Mouse (Mus musculus) kidney, embryonic 15.5 days (tissue): ENCODE measurements around the gene Rps4x. TPM values are rescaled to one million over a fixed set of nuclear protein-coding genes. Genes with fewer than 3 reads are reported as not detected.
"Not testable (repeated sequence)": the region's sequence is repeated elsewhere in the genome, so short reads cannot be mapped to it uniquely, and the experiment has no call there.

ENCODE experiments used
- ATAC-seq: fragments of 200-750 bp; cut with Nextera tagmentation; replicated peaks from 2 replicates; pipeline ENCODE4 v1.8.0; 2017; ENCODE audit warnings: moderate TSS enrichment; ENCODE audit not compliant: low FRiP score
- H3K27ac ChIP-seq: fragments of 300-500 bp; sonication (generic); 2 replicates; pipeline ENCODE4 v1.5.1; 2015; ENCODE audit warnings: mild to moderate bottlenecking, inconsistent platforms
- H3K27me3 ChIP-seq: fragments of 300-500 bp; sonication (generic); 2 replicates; pipeline ENCODE4 v1.6.1; 2015; ENCODE audit warnings: inconsistent platforms
- H3K36me3 ChIP-seq: fragments of 300-500 bp; sonication (generic); 2 replicates; pipeline ENCODE4 v1.6.1; 2015; ENCODE audit warnings: inconsistent platforms
- H3K4me1 ChIP-seq: fragments of 300-500 bp; sonication (generic); 2 replicates; pipeline ENCODE4 v1.6.1; 2015; ENCODE audit warnings: inconsistent platforms
- H3K4me2 ChIP-seq: fragments of 300-500 bp; sonication (generic); 2 replicates; pipeline ENCODE4 v1.6.1; 2015; ENCODE audit warnings: moderate library complexity, mild to moderate bottlenecking, inconsistent platforms
- H3K4me3 ChIP-seq: fragments of 300-500 bp; sonication (generic); replicated peaks from 2 replicates; pipeline ENCODE4 v1.5.1; 2015; ENCODE audit warnings: mild to moderate bottlenecking, inconsistent platforms
- H3K9ac ChIP-seq: fragments of 300-500 bp; sonication (generic); 2 replicates; pipeline ENCODE4 v1.6.1; 2015; ENCODE audit warnings: mild to moderate bottlenecking, inconsistent platforms
- H3K9me3 ChIP-seq: fragments of 300-500 bp; sonication (generic); replicated peaks from 2 replicates; pipeline ENCODE4 v1.6.1; 2016; ENCODE audit warnings: inconsistent platforms
- WGBS: fragments of 180-500 bp; shearing (Covaris S2); methylation state at CpG from one replicate; pipeline ENCODE4 v1.1.7; 2015; ENCODE audit warnings: mixed read lengths; 5-methylcytosine and 5-hydroxymethylcytosine counted together
- polyA plus RNA-seq: library from polyadenylated mRNA; unstranded; fragments of >200 nt; fragmentation: Nextera tagmentation; extraction: Ambion mirVana; gene quantifications from 2 replicates; pipeline ENCODE4 v1.2.1, GENCODE M21; 2015

Rps4x gene
- polyA plus RNA-seq, result 790 and 827 TPM in 2 replicates

DNA sequence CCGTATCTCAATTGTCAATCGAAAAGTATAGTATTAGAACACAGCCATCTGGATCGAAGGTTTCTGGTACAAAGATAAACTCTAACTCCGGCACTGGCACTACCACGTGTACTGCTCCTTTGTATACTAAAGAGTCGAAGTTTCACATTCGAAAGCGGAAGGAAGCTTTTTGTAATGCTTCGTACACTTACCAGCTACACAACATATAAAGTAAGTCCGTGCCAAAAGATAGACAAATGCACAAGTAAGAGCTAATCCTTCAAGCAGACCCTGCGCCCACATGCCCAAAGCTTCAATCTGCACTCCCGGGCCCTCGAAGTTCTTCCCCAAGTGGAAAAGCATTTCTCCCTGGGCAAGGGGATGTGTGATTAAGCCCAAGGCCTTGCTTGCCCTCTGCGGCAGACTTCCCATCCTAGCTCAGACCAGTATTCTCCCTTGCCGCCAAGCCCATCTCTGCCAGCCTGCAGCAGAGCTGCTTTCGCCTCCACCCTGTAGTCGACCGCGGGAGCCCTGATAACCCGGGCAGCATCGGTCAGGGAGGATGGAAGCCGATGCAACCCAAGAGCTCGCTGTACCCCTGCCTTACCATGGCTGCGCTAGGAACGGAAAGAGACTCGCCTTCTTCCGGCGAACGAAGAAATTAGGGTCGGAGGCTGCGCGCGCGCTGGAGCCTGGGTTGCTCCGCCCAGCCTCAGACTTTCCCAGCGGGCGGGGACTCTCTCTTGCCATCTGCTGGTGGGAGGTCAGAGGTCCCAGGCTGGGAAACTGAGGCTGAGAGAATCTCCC, at the start of gene Rps4x:
Gene Rps4x, minus strand, starts transcription at position 683 of the 786 bp plus-strand sequence.
- Histone ChIP-seq H3K27me3 (0 out of 2 replicates have a peak, but pooled peaks cover 14% of the 10 kb centered on the region), H3K4me1 (peaks cover 13% of the 10 kb centered on the region), H3K9me3 (no peaks in the 10 kb centered on the region), H3K27ac (peak within 1 kb of the TSS; percentile 83), H3K4me3 (peak within 1 kb of the TSS; percentile 56), H3K4me2 (peak within 1 kb of the TSS; percentile 58), H3K9ac (peak within 1 kb of the TSS; percentile 61), H3K36me3 (peaks cover 34% of the 10 kb centered on the region)
- peak; percentile 90 for ATAC-seq
- 19% methylated on average over 36 of the region's 37 CpGs for WGBS

DNA sequence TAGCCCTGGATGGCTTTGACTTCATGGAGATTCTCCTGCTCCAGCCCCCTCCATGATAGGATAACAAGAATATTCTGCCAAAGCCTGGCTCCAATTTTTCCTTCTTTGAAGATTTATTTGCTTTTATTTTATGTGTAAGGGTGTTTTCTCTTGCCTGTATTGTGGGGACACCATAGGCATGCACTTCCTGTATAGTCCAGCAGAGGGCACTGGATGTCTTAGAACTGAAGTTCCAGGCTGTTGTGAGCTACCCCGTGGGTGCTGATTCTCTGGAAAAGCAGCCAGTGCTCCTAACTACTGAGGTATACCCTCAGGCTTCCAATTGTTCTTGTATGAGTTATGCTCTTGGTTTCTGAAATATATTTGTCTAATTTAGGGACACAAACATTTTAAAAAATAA, 29.9 kb upstream of the Rps4x start:
- no peak overlapping the region for H3K9ac ChIP-seq
- no peaks in the 10 kb centered on the region for H3K4me1 ChIP-seq
- no peaks in the 10 kb centered on the region for H3K9me3 ChIP-seq
- no peak for ATAC-seq
- no peak overlapping the region for H3K4me2 ChIP-seq
- H3K36me3 ChIP-seq, result no peaks in the 10 kb centered on the region
- H3K4me3 ChIP-seq, result no peak overlapping the region
- no peak overlapping the region for H3K27ac ChIP-seq
- H3K27me3 ChIP-seq, result peaks cover 3% of the 10 kb centered on the region; the same call in 1 of the 2 replicates
- WGBS, result 8% methylated on average over 1 of the region's 1 CpGs

DNA sequence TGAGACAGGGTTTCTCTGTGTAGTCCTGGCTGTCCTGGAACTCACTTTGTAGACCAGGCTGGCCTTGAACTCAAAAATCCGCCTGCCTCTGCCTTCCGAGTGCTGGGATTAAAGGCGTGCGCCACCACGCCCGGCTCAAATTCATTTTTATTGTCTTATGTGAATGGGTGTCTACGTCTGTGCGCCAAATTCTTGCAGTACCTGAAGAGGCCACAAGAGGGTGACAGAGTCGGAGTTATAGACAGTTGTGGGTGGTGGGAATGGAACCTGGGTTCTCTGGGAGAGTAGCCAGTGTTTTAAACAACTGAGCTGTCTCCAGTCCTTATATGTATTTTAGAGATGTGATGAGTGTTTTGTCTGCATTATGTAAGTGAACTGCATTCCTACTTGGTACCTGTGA, 26.2 kb upstream of the Rps4x start:
- not testable (repeated sequence) for H3K36me3 ChIP-seq, H3K4me1 ChIP-seq, H3K27ac ChIP-seq, H3K4me2 ChIP-seq, ATAC-seq, H3K9ac ChIP-seq, H3K27me3 ChIP-seq, H3K9me3 ChIP-seq, H3K4me3 ChIP-seq
- WGBS, result 58% methylated on average over 9 of the region's 9 CpGs

DNA sequence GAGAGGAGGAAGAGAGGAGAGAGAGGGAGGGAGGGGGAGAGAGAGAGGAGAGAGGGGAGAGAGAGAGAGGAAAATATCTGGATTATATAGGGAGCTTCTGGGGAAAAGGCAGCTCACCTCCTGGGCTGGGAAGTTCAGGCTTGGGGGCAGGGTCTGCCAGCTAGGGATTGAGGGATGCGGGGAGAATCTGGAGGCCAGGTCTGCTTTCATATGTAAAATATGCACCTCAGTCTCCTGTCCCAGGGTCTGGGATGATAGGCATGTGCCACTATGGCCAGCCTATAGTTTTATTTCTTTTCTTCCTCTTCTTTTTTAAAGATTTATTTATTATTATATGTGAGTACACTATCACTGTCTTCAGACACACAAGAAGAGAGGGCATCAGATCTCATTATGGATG, 1.6 kb upstream of the Rps4x start:
- Histone ChIP-seq H3K27ac (no peak overlapping the region), H3K9me3 (no peaks in the 10 kb centered on the region), H3K4me2 (no peak overlapping the region), H3K4me3 (no peak overlapping the region), H3K36me3 (peaks cover 17% of the 10 kb centered on the region; the same call in 1 of the 2 replicates), H3K27me3 (0 out of 2 replicates have a peak, but pooled peaks cover 14% of the 10 kb centered on the region), H3K9ac (no peak overlapping the region), H3K4me1 (peaks cover 9% of the 10 kb centered on the region)
- ATAC-seq, result no peak
- WGBS, result 77% methylated on average over 1 of the region's 1 CpGs

DNA sequence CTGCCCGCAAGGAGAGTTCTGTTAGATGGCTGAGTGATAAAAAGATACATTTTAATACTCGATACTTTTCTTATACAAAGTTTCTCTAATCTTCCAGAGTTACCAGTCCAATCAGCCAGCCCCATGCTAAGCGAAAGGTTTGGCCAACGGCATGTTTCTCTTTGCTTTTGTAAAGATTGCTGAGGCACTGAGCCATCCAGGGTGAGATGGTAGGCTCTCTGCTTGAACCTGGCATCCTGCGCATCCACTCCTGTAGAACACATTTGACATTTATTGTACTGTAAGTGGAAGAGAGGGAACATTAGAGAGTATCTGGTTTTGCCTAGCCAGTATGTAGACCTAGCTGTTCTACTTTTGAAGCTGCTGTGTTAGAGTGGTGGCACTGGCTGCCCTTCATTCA, 387 bp upstream of the Rps4x start:
- no peak overlapping the region for H3K27ac ChIP-seq
- no peak for ATAC-seq
- WGBS, result 47% methylated on average over 5 of the region's 5 CpGs

DNA sequence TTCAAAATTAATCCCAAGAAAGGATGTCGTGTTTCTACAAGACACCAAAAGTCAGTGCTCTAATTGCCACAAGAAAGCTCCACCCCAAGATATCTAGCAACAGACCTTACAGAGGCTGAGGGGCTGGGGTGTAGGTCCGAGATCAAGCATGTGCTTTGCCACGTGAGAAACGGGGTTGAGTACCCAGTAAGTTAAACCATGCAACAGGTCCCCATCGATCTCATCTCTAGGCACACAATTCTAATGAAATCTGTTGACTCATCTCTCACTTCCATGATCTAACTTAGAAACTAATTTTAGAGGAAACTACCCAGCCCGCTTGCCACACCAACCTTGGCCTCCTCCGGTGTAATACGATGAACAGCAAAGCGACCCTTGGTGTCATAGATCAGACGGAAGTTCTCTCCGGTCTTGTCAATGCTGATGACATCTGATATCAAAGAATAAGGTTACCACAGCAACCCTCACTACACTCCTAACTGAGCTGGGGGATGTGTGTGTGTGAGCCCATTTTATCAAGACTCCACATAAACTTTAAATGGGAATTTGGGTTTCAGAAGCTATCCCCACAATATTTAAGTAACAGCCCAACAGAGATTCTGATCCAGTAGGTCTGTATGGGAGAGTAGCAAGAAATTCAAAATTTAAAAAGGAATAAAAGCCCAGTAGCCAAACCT, 2.0 kb downstream of the Rps4x start:
- peaks cover 44% of the 10 kb centered on the region for H3K36me3 ChIP-seq
- 32% methylated on average over 11 of the region's 11 CpGs for WGBS
- H3K4me1 ChIP-seq, result peaks cover 13% of the 10 kb centered on the region
- H3K4me2 ChIP-seq, result peak overlapping the region; percentile 58
- no peaks in the 10 kb centered on the region for H3K9me3 ChIP-seq
- H3K27me3 ChIP-seq, result peaks cover 15% of the 10 kb centered on the region; the same call in 1 of the 2 replicates
- no peak overlapping the region for H3K27ac ChIP-seq
- H3K9ac ChIP-seq, result peak overlapping the region; percentile 61
- no peak for ATAC-seq
- H3K4me3 ChIP-seq, result peak overlapping the region; percentile 56

More for the DNA sequence above, 387 bp upstream of the Rps4x start:
- Histone ChIP-seq H3K36me3 (peaks cover 27% of the 10 kb centered on the region), H3K27me3 (0 out of 2 replicates have a peak, but pooled peaks cover 14% of the 10 kb centered on the region), H3K4me2 (peak overlapping the region; percentile 39; the same call in 1 of the 2 replicates), H3K4me1 (peaks cover 13% of the 10 kb centered on the region), H3K4me3 (peak overlapping the region; percentile 56; the same call in 1 of the 2 replicates), H3K9ac (no peak overlapping the region), H3K9me3 (no peaks in the 10 kb centered on the region)

DNA sequence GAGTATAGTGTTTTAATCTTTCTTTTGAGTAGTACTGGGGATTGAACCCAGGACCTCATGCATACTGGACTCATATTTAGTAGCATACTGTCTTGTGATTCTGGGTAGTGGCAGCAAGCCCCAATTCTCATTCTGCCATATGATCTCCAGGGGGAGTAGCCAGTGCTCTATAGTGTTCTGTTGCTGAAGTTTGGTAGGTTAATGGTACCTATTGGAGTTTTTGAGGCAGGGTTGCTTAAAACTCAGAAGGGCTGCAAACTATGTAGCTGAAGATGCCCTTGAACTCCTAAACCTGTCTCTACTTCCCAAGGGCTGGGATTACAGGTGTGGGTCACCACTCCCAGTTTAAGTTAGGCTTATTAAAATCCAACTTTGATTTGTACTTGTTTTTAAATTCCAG, 6.6 kb downstream of the Rps4x start:
- Histone ChIP-seq H3K9me3 (no peaks in the 10 kb centered on the region), H3K4me2 (no peak overlapping the region), H3K36me3 (peaks cover 44% of the 10 kb centered on the region), H3K27me3 (peaks cover 19% of the 10 kb centered on the region), H3K4me1 (peaks cover 16% of the 10 kb centered on the region), H3K4me3 (no peak overlapping the region), H3K9ac (no peak overlapping the region), H3K27ac (no peak overlapping the region)
- no peak for ATAC-seq

DNA sequence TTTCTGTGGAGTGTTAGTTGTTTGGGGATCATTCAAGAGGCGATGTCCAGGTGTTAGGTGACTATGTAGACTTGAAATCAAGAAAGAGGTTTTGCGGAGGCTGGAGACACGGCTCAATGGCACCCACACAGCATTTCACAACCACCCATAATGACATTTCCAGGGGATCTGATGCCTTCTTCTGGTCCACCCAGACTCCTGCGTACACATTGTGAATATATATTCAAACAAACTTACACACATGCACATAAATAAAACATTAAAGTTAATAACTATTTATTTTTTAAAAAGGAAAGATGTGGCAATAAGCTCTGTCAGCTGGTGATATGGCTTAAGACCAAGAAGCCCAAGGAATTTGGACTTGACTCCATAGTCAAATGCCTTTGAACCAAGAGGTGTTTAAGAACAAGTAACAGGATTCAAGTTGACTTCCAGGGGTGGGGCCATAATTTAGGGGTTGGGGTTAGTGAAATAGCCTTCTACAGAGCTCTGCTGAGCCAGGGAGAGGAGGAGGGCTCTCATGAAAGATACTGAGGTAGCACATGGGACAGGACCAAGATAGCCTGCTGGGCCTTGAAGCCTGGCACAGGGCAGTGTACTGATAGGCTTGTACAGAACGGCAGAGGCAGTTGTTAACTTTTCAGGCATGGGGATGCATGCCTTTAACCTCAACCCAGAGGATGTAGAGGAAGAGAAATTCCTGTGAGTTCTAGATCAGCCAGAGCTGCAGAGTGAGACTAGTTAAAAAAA, 13.5 kb downstream of the Rps4x start:
- 86% methylated on average over 5 of the region's 5 CpGs for WGBS
- Histone ChIP-seq H3K4me2 (no peak overlapping the region), H3K9me3 (no peaks in the 10 kb centered on the region), H3K4me1 (0 out of 2 replicates have a peak, but pooled peaks cover 3% of the 10 kb centered on the region), H3K27ac (no peak overlapping the region), H3K27me3 (peaks cover 6% of the 10 kb centered on the region), H3K4me3 (no peak overlapping the region), H3K36me3 (no peaks in the 10 kb centered on the region), H3K9ac (no peak overlapping the region)
- no peak for ATAC-seq

DNA sequence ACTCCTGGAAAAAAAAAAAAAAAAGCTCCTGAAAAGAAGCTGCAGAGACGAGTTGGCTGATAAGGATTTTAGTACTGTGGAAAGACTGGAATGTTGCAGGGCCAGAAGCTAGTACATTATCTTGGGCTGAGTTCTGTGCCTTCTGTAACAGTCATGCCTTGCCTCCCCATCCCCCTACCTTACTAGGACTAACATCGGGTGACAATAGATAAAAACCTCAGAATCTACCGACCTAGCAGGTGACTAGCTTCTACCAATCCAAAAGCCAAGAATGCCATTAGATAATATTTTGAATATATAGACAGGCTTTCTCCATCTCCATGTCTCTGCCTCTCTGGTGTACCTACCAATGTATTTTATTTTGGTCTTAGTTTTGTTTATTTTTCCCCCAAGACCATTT, 18.3 kb downstream of the Rps4x start:
- ATAC-seq, result no peak
- Histone ChIP-seq H3K4me3 (no peak overlapping the region), H3K9ac (no peak overlapping the region), H3K4me2 (no peak overlapping the region), H3K36me3 (no peaks in the 10 kb centered on the region), H3K9me3 (no peaks in the 10 kb centered on the region), H3K27me3 (peaks cover 22% of the 10 kb centered on the region), H3K27ac (no peak overlapping the region), H3K4me1 (0 out of 2 replicates have a peak, but pooled peaks cover 5% of the 10 kb centered on the region)
- WGBS, result 74% methylated on average over 3 of the region's 3 CpGs

DNA sequence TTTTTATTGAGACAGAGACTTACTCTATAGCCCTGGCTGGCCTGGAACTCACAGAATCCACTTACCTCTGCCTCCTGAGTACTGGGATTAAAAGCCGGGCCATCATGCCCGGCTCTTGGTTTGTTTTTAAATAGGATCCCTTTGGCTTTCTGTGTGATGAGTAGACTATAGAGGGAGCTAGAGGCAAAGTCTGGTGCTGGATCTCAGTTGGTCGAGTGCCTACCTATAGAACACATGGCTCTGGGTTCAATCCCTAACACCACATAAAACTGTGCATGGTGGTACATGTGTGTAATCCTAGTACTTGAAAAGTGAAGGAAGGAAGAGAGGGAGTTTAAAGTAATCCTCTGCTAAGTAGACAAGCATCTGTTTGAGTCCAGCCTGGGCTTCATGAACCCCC, 19.1 kb downstream of the Rps4x start:
- no peak overlapping the region for H3K4me2 ChIP-seq
- no peak for ATAC-seq

DNA sequence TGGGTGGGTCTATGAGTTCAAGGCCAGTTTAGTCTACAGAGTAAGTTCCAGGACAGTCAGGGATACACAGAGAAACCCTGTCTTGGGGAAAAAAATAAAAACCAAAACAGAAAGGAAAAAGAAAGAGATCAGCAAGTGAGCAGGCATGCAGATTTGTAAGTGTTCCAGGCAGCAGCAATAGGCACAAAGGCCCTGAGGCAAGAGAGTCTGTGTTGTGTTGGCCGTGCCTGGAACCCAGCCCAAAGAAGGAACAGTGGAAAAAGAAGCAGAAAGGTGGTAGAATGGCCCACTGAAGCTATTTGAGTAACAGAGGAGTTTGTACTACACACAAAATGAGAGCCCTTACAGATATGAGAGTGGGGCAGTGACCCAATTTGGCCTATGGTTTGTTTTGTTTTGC, 19.5 kb downstream of the Rps4x start:
- no peak overlapping the region for H3K27ac ChIP-seq
- no peaks in the 10 kb centered on the region for H3K9me3 ChIP-seq
- H3K4me2 ChIP-seq, result no peak overlapping the region
- no peaks in the 10 kb centered on the region for H3K36me3 ChIP-seq
- ATAC-seq, result no peak
- H3K4me3 ChIP-seq, result no peak overlapping the region
- H3K4me1 ChIP-seq, result 0 out of 2 replicates have a peak, but pooled peaks cover 5% of the 10 kb centered on the region
- H3K27me3 ChIP-seq, result peaks cover 22% of the 10 kb centered on the region
- H3K9ac ChIP-seq, result no peak overlapping the region
- 72% methylated on average over 1 of the region's 1 CpGs for WGBS

More for the DNA sequence above, 19.1 kb downstream of the Rps4x start:
- peaks cover 22% of the 10 kb centered on the region for H3K27me3 ChIP-seq
- 0 out of 2 replicates have a peak, but pooled peaks cover 5% of the 10 kb centered on the region for H3K4me1 ChIP-seq
- H3K9ac ChIP-seq, result no peak overlapping the region
- H3K4me3 ChIP-seq, result no peak overlapping the region
- H3K36me3 ChIP-seq, result no peaks in the 10 kb centered on the region
- 60% methylated on average over 3 of the region's 3 CpGs for WGBS
- no peaks in the 10 kb centered on the region for H3K9me3 ChIP-seq
- no peak overlapping the region for H3K27ac ChIP-seq
